Mouse (Mus musculus): ENCODE data around the gene Tpk1. TPM values are rescaled to one million over a fixed set of nuclear protein-coding genes. Genes with fewer than 3 reads are reported as not detected.

The Tpk1 gene
- total and polyA plus RNA-seq, 3 experiments, result 3.5 to 12.6 TPM; not detected in 1

DNA sequence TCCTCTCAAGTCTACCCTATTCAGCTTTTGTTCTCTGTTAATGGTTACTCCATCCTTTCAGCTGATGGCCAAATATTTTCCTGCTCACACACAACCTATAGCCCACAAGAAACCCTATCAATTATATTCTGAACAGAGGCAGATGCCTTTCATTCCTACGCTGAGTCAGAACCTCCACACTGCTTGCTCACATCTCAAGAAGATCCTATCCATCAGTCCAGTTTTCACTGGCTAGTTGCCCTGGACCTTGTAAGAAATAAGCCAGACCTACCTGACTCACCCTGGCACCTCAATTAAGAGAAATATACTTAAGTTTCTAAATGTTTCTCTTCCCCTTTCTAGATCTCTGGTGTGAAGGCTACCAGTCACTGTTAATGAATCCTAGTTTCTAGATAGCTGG lies 231.7 kb downstream of the Tpk1 start:
- Histone ChIP-seq H3K27me3 (ENCODE audit: control insufficient read depth in 1 of 2, insufficient read depth in 2 of 2, low read length in 2 of 2) (no peaks in the 10 kb centered on the region), H3K36me3 (ENCODE audit: control insufficient read depth in 1 of 2, insufficient read depth in 2 of 2, low read length in 2 of 2) (peaks cover 0 to 5% of the 10 kb centered on the region in 2 experiments; a peak in 2 of 4 replicates), H3K9ac (ENCODE audit: control insufficient read depth, low read depth, low read length, poor library complexity, severe bottlenecking) (no peak overlapping the region), H3K79me2 (ENCODE audit: control insufficient read depth, insufficient read depth, low read length, poor library complexity) (no peaks in the 10 kb centered on the region), H3K4me1 (ENCODE audit: control insufficient read depth in 1 of 2, insufficient read depth in 2 of 2, low read length in 2 of 2) (no peaks in the 10 kb centered on the region), H3K4me3 (ENCODE audit: control insufficient read depth in 1 of 2, insufficient read depth in 1 of 2, low read depth in 2 of 2, low read length in 2 of 2) (no peak overlapping the region), H3K9me3 (replicated peaks; ENCODE audit: insufficient read depth, low read length) (no peaks in the 10 kb centered on the region), H3K27ac (ENCODE audit: control insufficient read depth, low read depth, low read length) (no peak overlapping the region)
- DNase-seq (ENCODE audit: low read depth, low spot score), result peak; percentile 18
- TF ChIP-seq MXI1 (IDR thresholded peaks at IDR 0.05; ENCODE audit: low read depth, low read length) (no peak), TCF12 (IDR thresholded peaks at IDR 0.05; ENCODE audit: low read depth, low read length) (no peak), USF1 (IDR thresholded peaks at IDR 0.05; ENCODE audit: low read depth, low read length) (no peak), ETS1 (IDR thresholded peaks at IDR 0.05; ENCODE audit: low read depth, low read length) (no peak), USF2 (IDR thresholded peaks at IDR 0.05; ENCODE audit: borderline replicate concordance in 1 of 2, insufficient read depth in 1 of 2, low read depth in 1 of 2, low read length in 2 of 2) (no peak), MYB (IDR thresholded peaks at IDR 0.05; ENCODE audit: low read depth, low read length) (no peak), TAL1 (IDR thresholded peaks at IDR 0.05; ENCODE audit: low read length) (no peak)

DNA sequence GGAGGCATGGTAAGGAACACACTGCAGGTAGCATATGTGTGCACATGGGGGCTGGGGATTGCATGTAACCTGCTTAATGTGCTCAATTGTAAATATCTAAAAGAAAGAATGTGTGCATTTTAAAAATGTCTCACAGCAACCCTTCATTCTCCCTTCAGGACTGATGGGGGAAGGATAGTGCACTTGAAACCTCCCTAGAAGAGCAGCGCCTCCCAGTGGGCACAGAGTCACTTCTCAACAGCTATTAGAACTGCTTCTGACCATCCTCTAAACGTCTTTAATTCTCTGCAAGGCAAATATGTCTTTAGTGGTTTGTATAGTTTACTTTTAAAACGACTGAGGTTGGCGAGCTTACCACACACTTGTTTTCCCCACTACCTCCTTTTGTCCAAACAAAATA lies 241.1 kb downstream of the Tpk1 start:
- no peak overlapping the region for H3K27ac ChIP-seq (ENCODE audit: control insufficient read depth, low read depth, low read length)
- no peaks in the 10 kb centered on the region for H3K79me2 ChIP-seq (ENCODE audit: control insufficient read depth, insufficient read depth, low read length, poor library complexity)
- H3K4me1 ChIP-seq (ENCODE audit: control insufficient read depth in 1 of 2, insufficient read depth in 2 of 2, low read length in 2 of 2), result no peaks in the 10 kb centered on the region
- no peaks in the 10 kb centered on the region for H3K9me3 ChIP-seq (replicated peaks; ENCODE audit: insufficient read depth, low read length)
- H3K36me3 ChIP-seq (ENCODE audit: control insufficient read depth in 1 of 2, insufficient read depth in 2 of 2, low read length in 2 of 2), result no peaks in the 10 kb centered on the region
- TF ChIP-seq POLR2A (IDR thresholded peaks at IDR 0.05; ENCODE audit: control insufficient read depth in 1 of 2, insufficient read depth in 1 of 2, low read depth in 1 of 2, low read length in 2 of 2, poor library complexity in 1 of 2) (no peak), RAD21 (IDR thresholded peaks at IDR 0.05; ENCODE audit: low read depth, low read length) (peak; percentile 24), HCFC1 (IDR thresholded peaks at IDR 0.05; ENCODE audit: low read depth, low read length) (no peak), KAT2A (conservative IDR thresholded peaks at IDR 0.05; ENCODE audit: low read depth, low read length) (no peak), ZMIZ1 (IDR thresholded peaks at IDR 0.05; ENCODE audit: low read depth, low read length) (no peak), CTCF (IDR thresholded peaks at IDR 0.05 in 2 of 3, conservative IDR thresholded peaks at IDR 0.05 in 1 of 3; ENCODE audit: control insufficient read depth in 1 of 3, insufficient read depth in 1 of 3, low read depth in 2 of 3, low read length in 3 of 3, poor library complexity in 1 of 3, severe bottlenecking in 1 of 3) (peak; percentile 4 to 39 (median 35); a peak in 4 of 6 replicates), USF1 (IDR thresholded peaks at IDR 0.05; ENCODE audit: low read depth, low read length) (no peak), ELF1 (IDR thresholded peaks at IDR 0.05; ENCODE audit: low read depth, low read length) (no peak), UBTF (IDR thresholded peaks at IDR 0.05; ENCODE audit: borderline replicate concordance, insufficient read depth, low read depth, low read length) (no peak), ZNF384 (IDR thresholded peaks at IDR 0.05; ENCODE audit: low read depth, low read length) (no peak)
- DNase-seq (ENCODE audit: low read depth, low spot score), result peak; percentile 23
- no peaks in the 10 kb centered on the region for H3K27me3 ChIP-seq (ENCODE audit: control insufficient read depth in 1 of 2, insufficient read depth in 2 of 2, low read length in 2 of 2)
- H3K4me3 ChIP-seq (ENCODE audit: control insufficient read depth in 1 of 2, insufficient read depth in 1 of 2, low read depth in 2 of 2, low read length in 2 of 2), result no peak overlapping the region
- no peak overlapping the region for H3K9ac ChIP-seq (ENCODE audit: control insufficient read depth, low read depth, low read length, poor library complexity, severe bottlenecking)
